Mouse (Mus musculus): ENCODE results near the gene Platr17.
"Not testable (repeated sequence)": the region's sequence is repeated elsewhere in the genome, so short reads cannot be mapped to it uniquely, and the experiment has no call there.

DNA sequence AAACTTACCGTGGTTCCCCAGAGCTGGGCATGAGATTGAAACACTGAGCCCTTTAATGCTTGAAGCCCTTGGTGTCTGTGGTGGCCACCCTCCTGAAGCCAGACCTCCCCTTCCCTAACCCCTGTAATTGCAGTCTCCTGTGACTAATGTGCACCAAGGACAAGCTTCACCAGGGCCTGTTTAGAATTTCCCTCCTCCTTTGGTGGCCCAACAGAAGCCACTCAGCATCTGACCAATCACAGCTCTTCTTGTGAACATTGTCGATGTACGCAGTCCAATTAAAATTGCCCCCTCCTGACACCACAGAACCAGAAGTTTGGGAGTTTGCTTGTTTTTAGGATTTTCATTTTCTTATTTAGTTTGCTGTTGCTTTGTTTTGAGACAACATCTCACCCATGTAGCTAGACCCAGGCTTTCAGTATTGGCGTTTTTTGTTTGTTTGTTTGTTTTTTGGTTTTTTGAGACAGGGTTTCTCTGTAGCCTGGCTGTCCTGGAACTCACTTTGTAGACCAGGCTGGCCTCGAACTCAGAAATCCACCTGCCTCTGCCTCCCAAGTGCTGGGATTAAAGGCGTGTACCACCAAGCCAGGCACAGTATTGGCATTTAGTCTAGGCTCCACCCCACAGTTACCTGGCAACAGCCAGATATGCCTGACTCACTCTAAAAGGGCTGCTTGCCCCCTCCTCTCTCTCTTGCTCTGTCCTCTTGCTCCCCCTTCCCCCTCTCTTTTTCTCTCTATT is 854 bp upstream of the Platr17 start:
- TF ChIP-seq GATA1, TAL1 (IDR thresholded peaks at IDR 0.05; ENCODE audit: low read length): not testable (repeated sequence)
